Mouse (Mus musculus): ENCODE measurements around the gene Phka1.

The Phka1 gene

DNA sequence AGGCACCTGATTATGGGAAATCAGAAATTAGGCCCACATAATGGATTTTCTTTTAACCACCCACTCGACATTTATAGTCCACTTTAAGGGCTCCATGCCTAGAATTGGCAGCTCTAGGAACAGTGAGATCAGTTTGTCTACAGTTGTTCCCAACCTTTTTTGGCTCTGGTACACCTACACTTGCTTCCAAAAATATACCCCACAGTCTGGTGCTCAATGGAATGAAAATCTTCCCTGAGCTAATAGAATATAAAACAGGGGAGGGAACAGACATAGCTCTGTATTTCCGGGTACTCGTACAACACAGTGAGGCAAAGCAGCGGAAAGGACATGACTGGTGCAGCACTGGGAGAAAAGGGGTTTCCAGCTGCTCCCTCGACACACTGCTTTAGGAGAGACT is 168.5 kb downstream of the Phka1 start:
- DNase-seq (ENCODE audit: low spot score): no peak

All from testis, postnatal 10 days (tissue).